Mouse (Mus musculus) right cerebral cortex, postnatal 14 days (tissue): ENCODE data around the gene Gpr62.

ENCODE experiments used
- DNase-seq: peaks from one replicate; pipeline ENCODE4 v3.0.0; 2022

The Gpr62 gene

DNA sequence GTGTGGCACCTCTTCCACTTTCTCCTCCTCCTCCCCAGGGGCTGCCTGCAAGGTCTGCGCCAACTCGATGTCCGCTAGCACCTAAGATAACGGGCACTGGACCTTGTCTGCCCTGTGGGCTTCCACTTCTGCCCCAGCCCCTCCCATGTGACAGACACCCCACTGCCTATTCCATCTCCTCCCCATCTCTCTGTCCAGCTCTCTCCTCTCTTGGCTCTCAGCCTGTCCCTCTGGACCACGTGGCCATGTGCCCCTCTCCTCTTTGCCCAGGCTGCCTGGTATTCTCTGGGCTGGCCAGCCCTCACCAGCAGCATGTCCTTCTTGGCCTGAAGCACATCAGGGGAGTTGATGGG is 8.0 kb upstream of the Gpr62 start:
- DNase-seq: no peak

DNA sequence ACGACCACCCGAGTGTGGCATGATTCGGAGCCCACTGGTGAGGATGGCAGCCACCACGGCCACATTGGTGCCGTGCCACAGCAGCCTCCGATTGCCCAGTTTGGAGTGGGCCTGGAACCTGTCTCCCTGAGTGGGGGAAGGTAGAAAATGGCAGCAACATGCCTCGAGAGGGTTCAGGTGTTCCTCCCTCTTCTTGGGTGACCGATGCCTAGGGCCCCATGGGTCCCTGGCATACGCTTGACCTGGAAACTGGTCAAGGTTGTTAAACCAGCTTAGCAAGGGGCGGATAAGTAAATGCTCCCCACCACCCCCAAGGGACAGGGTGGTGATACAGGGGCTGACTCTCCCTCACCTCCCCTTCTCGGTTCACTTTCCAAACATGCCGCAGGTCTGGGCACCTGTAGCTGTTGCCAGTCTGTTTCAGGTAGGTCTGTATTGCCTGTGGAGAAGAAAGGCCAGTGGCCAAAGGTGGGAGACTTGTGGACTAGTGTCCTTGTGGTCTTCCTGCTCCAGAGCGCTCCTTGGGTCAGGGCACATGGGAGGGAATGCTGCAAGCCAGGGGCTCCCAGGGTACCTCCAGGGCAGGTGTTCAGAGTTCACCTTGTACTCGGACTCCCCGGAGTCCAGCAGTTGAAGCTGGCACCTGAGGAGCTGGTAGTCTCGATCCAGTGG is 7.5 kb upstream of the Gpr62 start:
- peak; percentile 7 for DNase-seq

DNA sequence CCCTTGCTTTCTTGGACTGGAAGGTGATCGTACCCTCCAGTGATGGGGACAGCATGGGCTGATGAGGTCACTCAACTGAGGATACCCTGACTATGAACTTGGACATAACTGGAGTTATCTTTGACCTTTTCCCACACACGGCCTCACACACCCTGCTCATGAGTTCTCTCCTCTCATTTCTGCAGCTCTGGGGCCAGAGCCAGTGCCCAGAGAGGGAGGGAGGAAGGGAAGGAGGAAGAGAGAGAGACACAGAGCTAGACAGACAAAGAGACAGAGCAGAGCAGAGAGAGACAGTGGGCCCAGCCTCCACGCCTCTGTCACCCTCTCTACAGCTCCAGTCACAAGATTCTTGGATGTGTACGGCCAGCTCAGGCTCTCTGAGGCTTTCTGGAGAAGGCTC is 6.6 kb upstream of the Gpr62 start:
- DNase-seq: peak; percentile 1

DNA sequence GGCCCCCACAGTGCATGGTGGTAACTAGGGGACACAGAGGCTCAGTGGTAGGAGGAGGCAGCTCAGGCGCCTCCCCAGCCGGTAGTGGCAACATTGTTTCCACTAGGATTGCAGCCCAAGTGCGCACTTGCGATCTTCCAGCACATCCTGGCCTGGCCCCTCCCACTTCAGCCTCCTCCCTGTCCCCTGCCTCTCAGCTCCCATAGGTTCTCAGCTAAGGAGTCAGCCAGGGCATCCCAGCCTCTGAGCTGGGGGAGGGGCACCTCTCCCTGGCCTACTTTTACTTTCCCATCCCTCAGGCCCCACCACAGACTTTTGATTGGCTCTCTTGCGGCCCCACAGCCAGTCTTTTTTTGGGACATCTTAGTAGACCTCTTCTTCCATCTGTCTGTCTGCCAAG is 6.2 kb upstream of the Gpr62 start:
- DNase-seq: peak; percentile 41

DNA sequence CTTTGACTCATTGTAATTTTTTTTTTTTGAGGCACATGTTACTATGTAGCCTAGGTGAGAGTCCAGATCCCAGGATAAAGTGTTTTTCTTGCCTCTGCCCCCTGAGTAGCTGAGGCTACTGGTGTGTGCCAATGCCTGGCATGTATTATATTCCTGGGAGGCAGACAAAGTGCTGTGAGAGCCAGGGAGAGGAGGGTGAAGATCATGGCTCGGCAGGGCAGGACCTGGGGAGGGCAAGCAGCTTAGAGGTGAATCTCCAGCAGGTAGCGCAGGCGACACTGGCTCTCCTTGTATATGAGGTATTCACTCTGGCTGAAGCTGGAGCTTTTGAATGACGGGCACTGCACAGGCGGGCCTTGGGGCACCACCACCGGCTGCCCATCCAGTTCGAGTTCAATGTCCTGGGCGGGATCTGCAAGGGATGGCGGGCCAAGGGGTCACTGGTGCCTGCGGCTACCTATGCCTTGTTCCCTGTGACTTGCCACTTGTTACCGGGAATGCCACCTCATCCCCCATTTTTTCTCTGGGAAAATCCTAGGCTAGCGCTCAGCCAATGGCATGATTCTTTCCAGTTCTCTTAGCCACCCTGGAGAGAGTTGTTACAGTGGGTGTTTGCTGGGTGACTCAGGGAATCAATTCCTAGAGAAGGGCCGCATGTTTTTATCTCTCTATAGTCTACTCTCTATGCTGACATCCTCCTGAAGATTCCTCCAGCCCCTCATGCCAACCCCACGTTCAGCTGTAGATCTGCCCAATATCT is 5.4 kb upstream of the Gpr62 start:
- peak; percentile 4 for DNase-seq

DNA sequence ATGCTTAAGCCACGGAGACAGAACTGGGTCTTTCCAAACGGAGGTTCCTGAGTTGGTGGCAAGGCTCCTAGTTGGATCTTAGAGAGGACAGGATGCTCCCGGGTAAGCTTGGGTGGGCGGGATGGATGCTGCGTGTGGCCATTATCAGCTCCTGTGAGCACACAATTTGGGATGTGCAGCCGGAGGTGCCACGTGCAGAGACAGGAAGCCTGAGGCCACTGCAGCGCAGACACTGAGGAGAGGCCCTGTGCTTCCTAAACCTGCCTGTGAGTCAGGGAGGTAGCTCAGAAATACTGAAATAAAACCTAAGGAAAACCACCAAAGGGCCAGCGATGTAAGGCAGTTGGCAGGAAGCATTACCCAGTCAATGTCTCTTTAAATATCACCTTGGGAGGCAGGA is 4.0 kb upstream of the Gpr62 start:
- peak; percentile 3 for DNase-seq

DNA sequence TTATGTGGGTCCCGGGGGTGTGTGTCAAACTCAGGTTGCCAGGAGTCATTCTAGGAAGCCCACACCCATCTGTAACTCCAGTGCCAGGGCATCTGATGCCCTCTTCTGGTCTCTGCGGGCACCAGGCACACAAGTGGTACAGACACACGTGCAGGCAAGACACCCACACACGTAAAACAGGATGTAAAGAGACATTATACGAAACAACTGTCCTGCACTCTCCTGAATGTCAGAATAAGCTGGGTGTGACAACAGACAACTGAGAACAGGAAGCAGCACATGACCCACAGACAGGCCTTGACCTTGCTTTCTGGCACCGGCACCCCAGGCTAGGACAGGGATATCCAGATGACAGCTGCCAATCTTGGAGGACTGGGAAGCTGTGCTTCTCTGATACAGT is 3.6 kb upstream of the Gpr62 start:
- no peak for DNase-seq

DNA sequence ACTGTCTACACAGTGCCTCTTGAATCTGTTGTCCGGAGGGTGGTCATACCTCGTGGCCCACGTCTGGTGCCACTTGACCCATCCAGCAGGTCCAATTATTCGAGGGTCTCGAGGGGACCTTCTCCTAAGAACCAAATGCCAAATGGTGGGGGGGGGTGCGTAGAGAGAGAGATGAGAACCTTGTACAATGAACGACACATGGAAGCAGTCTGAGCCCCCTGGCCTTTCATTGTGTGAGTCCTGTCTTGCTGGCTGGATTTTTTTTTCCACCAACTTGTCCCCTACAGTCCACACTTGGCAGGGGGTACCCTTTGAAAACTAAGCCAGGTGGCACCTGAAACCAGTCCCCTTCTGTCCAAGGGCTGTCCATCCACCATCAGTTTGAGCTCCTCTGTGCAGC is 2.0 kb upstream of the Gpr62 start:
- DNase-seq: no peak

DNA sequence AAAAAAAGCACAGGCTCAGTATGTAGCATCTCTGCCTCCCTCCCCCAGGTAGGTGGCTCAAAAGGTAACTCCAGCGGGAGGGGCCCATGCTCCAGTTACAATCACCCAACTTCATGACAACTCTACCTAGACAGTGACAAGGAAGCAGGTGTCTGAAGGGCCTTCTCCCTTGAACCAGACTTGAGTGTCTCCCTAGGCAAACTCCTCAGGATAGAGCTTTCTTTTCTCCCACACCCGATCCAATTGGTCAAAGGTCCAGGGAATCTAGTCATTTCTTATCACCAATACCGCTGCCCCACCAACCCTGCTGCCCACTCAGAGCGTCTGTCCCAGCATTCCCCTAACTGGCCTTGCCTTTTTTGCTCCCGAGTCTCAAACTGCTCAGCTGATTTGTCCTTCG is 983 bp upstream of the Gpr62 start:
- DNase-seq: no peak

DNA sequence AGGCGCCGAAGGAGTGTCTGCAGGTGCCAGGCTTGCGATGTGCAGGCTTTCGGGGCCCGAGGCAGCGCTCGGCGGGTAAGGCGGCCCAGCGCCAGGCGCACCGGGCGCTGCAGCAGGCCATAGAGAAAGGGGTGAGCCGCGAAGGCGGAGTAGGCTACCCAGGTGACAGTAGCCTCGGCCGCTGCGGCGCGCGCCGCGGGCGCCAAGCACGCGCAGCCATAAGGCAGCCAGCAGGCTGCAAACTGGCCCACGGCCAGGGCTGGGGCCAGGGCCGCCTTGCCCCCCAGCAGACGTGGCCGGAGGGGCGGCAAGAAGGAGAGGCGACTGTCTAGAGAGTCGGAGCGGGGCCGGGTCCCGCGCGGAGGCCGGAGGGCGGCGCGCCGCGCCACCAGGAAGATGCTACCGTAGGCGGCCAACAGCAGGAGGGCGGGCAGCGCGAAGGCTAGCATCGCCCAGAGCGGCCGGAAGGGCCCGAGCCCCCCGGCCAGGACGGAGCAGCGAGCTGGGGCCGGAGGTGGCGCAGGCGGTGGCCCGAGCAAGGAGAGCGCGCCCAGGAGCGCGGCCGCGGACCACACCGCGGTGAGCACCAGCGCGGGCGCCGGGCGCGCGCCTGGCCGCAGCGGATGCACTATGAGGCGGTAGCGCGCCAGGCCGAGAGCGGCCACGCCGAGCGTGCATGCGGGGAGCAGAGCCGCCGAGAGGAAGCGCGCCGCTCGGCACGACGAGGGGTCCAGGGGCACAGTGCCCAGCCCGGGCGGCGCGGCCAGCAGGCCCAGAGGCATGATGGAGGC is 792 bp downstream of the Gpr62 start:
- DNase-seq: peak; percentile 71

DNA sequence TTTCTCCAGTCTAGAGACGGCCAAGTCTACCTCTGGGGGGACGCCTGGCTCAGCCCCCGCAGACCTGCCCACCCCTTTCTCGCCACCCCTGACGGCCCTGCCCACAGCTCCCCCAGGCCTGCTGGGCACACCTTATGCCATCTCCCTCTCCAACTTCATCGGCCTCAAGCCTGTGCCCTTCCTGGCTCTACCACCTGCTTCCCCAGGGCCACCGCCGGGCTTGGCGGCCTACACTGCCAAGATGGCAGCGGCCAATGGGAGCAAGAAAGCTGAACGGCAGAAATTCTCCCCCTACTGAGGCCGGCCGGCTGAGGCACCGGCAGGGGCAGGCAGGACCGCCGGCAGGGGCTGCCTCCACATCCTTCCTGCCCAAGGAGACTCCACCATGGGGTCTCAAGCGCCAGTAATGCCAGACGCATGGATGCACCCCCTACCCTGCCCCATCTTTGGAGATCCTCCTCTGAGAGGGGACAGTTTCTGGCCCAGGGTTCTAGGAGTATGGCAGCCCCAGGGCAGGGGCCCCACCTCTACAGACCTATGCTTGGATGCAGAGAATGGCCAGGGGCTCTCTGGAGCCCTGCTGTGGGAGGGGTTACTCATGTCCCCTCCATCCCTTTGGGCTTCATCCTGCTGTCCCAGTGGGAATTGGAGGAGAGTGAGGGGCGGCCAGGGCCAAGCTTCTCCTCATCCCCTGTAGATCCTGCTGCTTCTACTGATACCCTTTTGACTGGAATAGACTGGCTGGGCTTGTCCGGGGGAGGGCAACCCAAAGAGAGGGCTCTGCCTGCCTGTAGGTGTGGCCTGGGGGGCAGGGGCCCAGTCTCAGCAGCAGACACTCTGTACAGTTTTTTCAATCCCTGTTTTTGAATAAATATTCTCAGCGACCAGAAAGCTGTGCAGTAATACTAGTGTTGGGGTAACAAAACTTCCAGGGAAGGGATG is 2.3 kb downstream of the Gpr62 start:
- DNase-seq: no peak

DNA sequence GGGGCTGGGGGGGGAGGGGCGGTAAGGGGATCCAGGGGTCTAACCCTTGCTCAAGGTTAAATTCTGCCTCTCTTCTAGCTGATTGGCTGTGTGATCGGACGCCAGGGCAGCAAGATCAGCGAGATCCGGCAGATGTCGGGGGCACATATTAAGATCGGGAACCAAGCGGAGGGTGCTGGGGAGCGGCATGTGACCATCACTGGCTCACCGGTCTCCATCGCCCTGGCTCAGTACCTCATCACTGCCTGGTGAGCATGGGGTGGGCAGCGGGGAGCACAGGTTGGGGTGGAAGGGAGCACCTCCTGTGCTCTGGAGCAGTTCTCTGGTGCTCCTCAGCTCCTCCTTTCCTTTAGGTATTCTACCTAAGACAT is 3.3 kb downstream of the Gpr62 start:
- DNase-seq: no peak

DNA sequence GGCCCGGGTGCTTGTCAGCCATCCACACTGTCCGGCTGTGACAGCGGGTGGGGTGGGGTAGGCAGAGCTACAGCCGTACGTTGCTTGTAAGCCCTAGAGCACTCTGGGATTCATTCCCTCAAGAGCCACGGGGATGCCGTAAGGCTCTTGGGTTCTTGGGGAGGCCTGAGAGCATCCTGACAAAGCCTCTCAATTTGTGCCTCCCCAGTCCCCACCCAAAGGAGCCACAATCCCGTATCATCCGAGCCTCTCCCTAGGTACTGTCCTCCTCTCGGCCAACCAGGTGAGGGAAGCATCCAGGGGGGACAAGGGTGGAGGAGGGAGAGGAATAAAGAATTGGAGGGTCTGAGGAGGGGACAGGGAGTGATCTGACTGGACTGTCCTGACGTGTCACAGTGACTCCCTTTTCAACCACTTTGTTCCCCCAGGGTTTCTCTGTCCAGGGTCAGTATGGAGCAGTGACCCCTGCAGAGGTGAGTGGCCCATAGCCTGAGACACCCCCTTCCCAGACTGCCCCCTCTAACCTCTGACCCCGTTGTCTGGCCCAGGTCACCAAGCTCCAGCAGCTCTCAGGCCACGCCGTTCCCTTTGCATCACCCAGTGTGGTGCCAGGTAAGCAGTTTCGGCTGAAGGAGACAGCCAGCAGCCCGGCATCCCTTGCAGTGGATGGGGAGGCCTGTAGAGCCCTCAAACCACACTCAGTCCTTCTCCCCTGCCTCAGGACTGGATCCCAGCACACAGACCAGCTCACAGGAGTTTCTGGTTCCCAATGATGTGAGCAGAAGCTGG is 3.9 kb downstream of the Gpr62 start:
- DNase-seq: no peak

DNA sequence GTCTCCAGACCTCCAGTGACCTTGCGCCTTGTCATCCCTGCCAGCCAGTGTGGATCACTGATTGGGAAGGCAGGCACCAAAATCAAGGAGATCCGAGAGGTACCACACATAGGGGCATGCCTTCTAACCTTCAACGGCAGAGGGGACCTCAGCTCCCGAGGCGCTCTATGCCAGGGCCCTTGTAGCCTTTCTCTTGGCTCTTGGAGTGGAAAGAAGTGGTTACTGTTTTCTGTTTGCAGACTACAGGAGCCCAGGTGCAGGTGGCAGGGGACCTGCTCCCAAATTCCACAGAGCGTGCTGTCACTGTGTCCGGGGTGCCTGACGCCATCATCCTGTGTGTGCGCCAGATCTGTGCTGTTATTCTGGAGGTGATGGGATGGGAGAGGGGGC is 4.7 kb downstream of the Gpr62 start:
- DNase-seq: no peak

DNA sequence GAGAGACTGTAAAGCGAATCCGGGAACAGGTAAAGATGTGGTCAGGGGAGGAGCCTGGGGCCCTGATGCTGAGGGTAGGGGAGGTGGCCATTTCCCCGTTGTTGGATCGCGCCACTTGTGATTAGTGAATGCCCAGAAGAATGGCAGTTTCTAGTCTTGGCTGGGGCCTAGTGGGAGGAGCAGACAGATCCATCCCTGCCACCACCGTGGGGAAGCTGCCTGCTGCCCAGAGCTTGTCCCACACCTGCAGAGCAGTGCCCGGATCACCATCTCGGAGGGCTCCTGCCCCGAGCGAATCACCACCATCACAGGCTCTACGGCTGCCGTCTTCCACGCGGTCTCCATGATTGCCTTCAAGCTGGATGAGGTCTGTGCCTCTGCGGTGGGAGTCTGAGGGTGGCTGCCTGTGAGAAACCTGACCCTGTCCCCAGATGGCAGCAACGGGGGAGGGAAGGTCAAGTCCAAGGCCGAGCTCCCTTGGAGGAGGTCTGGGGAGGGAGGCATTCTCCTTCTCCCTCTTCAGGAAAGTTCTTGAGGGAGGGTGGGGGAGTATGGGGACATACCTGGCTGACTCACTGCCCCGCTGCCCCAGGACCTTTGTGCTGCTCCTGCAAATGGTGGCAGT is 5.2 kb downstream of the Gpr62 start:
- no peak for DNase-seq

DNA sequence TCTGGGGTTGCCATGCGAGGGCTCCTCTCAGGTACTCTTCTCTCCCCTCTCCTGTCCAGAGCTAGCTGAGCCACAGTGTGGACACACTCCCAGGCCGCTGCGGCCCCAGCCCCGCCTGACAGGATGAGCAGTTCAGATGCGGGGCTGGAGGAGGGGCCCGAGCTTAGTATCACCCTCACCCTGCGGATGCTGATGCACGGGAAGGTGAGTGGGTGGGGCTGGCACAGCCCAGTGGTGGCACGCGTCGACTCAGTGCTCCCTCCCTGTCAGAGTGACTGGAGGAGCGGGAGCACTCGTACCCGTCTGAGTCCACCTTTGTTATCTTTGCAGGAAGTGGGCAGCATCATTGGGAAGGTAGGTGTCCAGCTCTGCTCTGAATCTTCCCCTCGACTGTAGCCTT is 5.8 kb downstream of the Gpr62 start:
- no peak for DNase-seq

DNA sequence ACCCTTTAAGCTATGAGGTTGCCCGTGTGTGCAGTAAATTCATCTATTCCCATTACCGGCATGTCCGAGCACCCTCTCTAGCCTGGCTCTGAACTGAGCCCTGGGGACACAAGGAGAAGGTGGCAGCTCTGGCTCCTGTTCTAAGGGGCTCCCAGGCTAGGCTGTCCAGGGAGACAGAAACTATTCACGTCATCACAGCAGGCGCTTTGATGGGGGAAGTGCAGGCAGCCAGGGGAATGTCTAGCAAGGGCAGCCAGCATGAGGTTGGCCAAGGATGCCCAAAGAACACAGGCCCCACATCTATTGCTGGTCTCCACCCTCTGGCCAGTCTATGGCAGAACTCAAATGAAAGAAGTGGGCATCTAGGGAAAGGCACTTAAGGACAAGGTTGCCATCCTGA is 7.8 kb downstream of the Gpr62 start:
- no peak for DNase-seq

DNA sequence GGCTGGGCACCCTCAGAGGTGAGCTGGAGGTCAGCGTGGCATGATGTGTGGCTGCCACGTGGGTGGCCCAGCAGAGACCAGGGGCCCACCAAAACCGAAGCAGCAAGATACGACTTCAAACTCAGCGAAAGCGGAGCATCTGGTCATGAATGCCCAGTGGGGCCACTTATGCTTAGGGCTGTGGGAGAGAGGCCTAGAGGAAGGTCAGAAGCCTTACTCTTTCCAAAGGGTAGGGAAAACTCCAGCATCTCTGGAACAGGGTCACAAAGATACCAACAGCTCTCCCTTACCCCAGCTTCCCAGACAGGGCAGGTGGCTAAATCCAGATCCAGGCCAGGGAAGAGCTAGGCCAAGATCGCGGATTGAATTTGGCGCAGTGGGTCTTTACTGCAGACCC is 8.6 kb downstream of the Gpr62 start:
- no peak for DNase-seq

DNA sequence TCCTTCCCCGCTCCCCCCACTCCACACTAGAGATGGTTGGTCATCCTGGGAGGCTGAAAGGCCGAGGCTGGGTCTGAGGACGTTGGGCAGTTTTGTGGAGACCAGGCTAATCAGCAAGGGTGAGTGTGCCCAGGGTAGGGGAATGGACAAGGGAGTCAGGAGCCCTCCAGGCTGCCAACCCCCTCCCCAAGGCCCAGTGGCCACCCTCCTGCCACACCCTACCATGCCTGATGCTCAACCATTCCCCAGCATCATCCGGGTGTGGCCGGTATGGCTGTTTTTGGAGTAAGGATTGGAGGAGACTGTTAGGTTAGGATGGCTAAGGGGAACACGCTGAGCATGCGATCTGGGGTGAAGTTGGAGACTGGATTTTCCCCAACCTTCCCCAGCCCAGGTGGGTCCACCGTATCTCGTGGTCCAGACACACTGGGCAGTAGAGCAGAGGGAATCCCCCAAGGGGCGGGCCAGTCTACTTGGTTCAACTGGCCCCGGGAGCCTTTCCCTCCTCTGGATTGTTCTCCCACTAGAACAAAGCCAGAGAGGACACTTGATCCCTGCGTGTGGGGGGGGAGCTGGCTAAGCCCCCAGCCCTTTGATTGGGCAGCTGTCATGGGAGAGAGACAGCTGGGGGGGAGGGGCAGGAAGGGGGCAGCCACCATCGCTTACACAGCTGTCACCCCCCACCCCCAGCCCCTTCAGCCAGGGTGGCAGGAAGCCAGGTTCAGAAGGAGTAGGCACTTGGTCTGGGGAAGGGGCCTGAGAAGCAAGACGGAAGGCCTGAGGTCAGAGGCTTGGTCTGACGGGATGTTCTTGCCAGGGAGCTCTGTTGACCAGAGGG is 9.2 kb downstream of the Gpr62 start:
- no peak for DNase-seq

DNA sequence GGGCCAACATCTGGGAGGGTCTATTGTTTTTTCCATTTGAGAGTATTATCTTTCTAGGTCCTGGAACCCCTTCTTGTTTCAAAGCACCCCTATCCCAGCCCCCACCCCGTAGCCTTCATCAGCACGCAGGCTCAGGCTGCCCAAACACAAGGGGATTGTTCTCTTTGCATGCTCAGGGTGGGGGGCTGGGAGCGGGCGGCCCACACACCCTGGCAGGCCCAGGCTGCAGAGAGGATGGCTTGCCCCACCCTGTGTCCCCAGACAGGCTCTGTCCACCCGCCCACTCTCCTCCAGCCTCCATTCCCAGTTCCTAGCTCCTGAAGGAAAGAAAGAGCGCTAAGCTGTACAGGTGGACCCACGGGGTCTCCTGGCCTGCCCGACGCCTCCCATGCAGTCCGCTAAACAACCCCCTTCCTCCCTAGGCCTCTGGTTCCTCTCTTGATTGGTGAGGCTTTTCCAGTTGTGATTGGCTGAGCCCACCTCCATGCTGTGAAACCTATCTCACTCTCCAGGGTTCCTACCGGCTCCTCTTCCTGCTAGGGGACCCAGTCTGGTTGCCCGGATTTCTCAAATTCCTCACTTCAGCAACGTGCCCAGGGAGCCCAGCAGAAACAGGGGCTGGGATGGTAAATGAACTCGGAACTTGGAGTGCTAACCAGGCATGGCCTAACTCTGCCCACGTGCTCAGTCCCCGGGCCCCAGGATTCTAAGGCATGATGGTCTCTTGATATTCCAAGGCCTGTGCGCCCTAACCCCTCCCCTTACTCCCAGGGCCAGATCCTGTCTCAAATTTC is 10.7 kb downstream of the Gpr62 start:
- DNase-seq: no peak
